Mouse (Mus musculus) ES-E14 (cell line): Measurements from ENCODE around the gene Gm884. TPM values are rescaled to one million over a fixed set of nuclear protein-coding genes. Genes with fewer than 3 reads are reported as not detected.
"Not testable (repeated sequence)": the region's sequence is repeated elsewhere in the genome, so short reads cannot be mapped to it uniquely, and the experiment has no call there.

ENCODE experiments used
- DNase-seq: peaks from one replicate; pipeline ENCODE4 v3.0.0-alpha.2; 2013; ENCODE audit warnings: low read depth, low spot score
- H3K27ac ChIP-seq: 2 replicates; pipeline ENCODE4 v1.5.1; 2012; ENCODE audit warnings: low read depth, mild to moderate bottlenecking, low read length, moderate library complexity, mixed read lengths; ENCODE audit not compliant: poor library complexity, insufficient read depth, severe bottlenecking
- H3K36me3 ChIP-seq: 2 replicates; pipeline ENCODE4 v1.6.1; 2012; ENCODE audit warnings: mild to moderate bottlenecking, low read length, moderate library complexity, mixed read lengths; ENCODE audit not compliant: control insufficient read depth, poor library complexity, insufficient read depth, severe bottlenecking
- H3K4me1 ChIP-seq, 2 experiments: fragments of 150-350 bp in 1 of 2; sonication (generic) in 1 of 2; 2 replicates each; pipeline ENCODE4 v1.6.1; 2012; ENCODE audit warnings: low read length in 2 of 2, mild to moderate bottlenecking in 1 of 2, mixed read lengths in 1 of 2; ENCODE audit not compliant: control insufficient read depth in 2 of 2, insufficient read depth in 2 of 2, poor library complexity in 1 of 2
- H3K4me3 ChIP-seq, 2 experiments: fragments of 150-350 bp in 1 of 2; sonication (generic) in 1 of 2; 2 replicates each; pipeline ENCODE4 v1.5.1; 2012; ENCODE audit warnings: low read length in 2 of 2, low read depth in 1 of 2, mild to moderate bottlenecking in 1 of 2, mixed read lengths in 1 of 2; ENCODE audit not compliant: insufficient read depth in 1 of 2, poor library complexity in 1 of 2, severe bottlenecking in 1 of 2
- H3K9ac ChIP-seq: 2 replicates; pipeline ENCODE4 v1.6.1; 2012; ENCODE audit warnings: low read depth, mild to moderate bottlenecking, low read length, mixed read lengths; ENCODE audit not compliant: poor library complexity, insufficient read depth, severe bottlenecking
- H3K9me3 ChIP-seq: fragments of 150-350 bp; sonication (generic); 2 replicates; pipeline ENCODE4 v1.6.1; 2012; ENCODE audit warnings: low read depth, mild to moderate bottlenecking, low read length; ENCODE audit not compliant: control insufficient read depth, insufficient read depth
- CHD2 ChIP-seq: IDR thresholded peaks from 2 replicates; pipeline ENCODE4 v1.6.1; 2014; ENCODE audit warnings: mild to moderate bottlenecking, low read depth, low read length, inconsistent platforms
- HCFC1 ChIP-seq: IDR thresholded peaks from 2 replicates; pipeline ENCODE4 v1.6.1; 2012; ENCODE audit warnings: low read length, inconsistent platforms, borderline replicate concordance; ENCODE audit not compliant: insufficient read depth
- MAFK ChIP-seq: IDR thresholded peaks from 2 replicates; pipeline ENCODE4 v1.6.1; 2014; ENCODE audit warnings: mild to moderate bottlenecking, low read depth, low read length, inconsistent platforms; ENCODE audit not compliant: insufficient read depth
- ZC3H11A ChIP-seq: IDR thresholded peaks from 2 replicates; pipeline ENCODE4 v1.6.1; 2012; ENCODE audit warnings: low read depth, mild to moderate bottlenecking, inconsistent platforms, low read length, borderline replicate concordance
- ZNF384 ChIP-seq: IDR thresholded peaks from 2 replicates; pipeline ENCODE4 v1.6.1; 2012; ENCODE audit warnings: low read depth, low read length, inconsistent platforms
- in situ Hi-C, 2 experiments: fragments of 600-800 bp; cut with MboI; formaldehyde crosslinking; loops; one replicate each; pipeline ENCODE4 v1.15.1; 2025; ENCODE audit warnings: low sequenced_read_pairs in 2 of 2, inconsistent platforms in 1 of 2; ENCODE audit not compliant: unreplicated experiment in 2 of 2
- total RNA-seq: library from RNA; depleted of rRNA; stranded (reverse); fragments of 300-350 nt; gene quantifications from 2 replicates; pipeline ENCODE4 v1.2.3, GENCODE M21; 2012; rRNA removed

Gm884 gene
- total RNA-seq, 1 experiment = 0.04 TPM

DNA sequence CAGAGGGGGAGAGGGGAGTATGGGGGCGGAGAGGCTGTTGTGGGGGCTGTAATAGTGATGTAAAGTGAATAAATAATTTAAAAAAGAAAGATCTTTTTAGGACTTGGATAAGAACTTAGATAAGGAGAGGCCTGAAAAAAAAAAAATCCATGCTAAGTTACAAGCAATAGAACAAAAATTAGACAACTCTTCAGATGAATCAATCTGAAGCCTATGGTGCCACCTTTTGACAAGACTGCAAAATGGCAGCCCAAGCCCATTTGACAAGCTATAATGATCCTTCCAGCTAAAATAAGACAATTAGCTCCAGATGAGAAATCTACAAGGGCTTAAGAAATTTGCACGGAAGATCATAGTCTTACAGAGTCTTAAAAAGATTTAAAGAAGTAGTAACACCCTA lies 64.9 kb downstream of the Gm884 start:
- in situ Hi-C loops = no loop called here
- DNase-seq = no peak
- H3K4me1 ChIP-seq = no peaks in the 10 kb centered on the region

DNA sequence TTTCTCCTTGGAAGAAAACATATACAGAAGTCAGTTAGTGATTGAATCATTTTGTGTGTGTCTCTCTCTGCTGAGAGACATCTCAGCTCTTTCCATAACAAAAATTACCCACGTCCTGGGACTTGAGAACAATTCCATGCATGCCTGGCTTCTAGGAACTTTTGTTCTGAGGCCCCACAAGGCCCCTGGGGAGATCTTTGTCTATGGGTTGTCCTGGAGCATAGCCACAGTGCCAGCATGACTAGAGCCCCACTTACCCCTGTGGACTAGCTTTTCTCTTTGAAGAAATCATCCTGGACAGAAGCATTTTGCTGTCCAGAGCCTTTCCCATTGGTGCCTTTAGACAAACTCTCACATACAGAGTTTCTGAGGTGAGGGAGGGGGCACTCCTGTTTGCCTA lies 86.0 kb downstream of the Gm884 start:
- H3K36me3 ChIP-seq, DNase-seq, H3K9ac ChIP-seq, in situ Hi-C loops, H3K27ac ChIP-seq, H3K9me3 ChIP-seq, H3K4me3 ChIP-seq, H3K4me1 ChIP-seq: not testable (repeated sequence)

More for the DNA sequence above, 64.9 kb downstream of the Gm884 start:
- no peak overlapping the region for H3K9ac ChIP-seq
- no peak for TF ChIP-seq ZNF384
- no peak for TF ChIP-seq CHD2
- TF ChIP-seq MAFK = no peak
- no peak for TF ChIP-seq ZC3H11A
- TF ChIP-seq HCFC1 = no peak
- no peak overlapping the region for H3K27ac ChIP-seq
- H3K9me3 ChIP-seq = no peaks in the 10 kb centered on the region
- H3K36me3 ChIP-seq = no peaks in the 10 kb centered on the region
- no peak overlapping the region for H3K4me3 ChIP-seq

DNA sequence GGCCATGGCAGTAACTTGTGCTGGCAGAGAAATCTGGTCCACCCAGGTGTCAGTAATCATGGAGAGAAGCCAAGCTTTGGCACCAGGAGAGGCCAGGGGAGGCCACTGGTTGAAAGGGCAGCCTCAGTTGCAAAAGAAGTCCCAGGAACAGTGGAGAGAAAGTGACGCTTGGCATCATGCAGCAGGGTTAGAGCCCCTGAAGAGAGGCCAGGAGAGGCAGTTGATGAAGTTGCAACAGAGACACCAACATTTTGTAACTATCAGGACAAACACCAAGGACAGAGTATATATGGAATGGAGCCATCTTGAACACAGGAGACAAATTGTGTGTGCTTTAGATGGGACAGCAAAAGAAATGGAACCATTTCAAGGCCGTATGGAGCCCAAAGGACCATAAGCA lies 108.8 kb downstream of the Gm884 start:
- no peak for TF ChIP-seq MAFK
- no peak for TF ChIP-seq ZNF384
- TF ChIP-seq ZC3H11A = no peak
- no peak for TF ChIP-seq CHD2
- no peak for TF ChIP-seq HCFC1
- no peak for DNase-seq
- no peaks in the 10 kb centered on the region for H3K4me1 ChIP-seq
- no peaks in the 10 kb centered on the region for H3K9me3 ChIP-seq
- no peak overlapping the region for H3K9ac ChIP-seq
- H3K36me3 ChIP-seq = no peaks in the 10 kb centered on the region
- in situ Hi-C loops = no loop called here
- no peak overlapping the region for H3K4me3 ChIP-seq
- no peak overlapping the region for H3K27ac ChIP-seq

DNA sequence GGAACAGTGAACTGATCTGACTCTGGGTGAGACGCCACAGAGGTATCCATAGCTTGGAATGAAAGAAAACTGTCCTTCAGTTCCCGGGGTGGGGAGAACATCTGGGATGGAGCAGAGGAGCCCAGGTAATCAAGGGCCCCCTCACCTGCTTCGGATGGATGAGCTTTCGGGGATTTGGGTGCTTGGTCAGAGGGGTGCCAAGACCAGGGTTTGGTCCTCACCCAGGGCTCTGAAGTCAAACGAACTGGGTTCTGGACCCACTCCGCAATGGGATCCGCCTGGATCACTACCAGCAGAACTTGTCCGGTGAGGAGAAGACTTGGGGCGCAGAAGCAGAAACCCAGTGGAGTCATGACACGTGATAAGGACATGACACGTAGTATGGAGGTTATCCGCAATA lies 116.4 kb downstream of the Gm884 start, which contains the start of gene Lrrc37a:
Lrrc37a (minus strand) TSS at position 101 of the 400 bp plus-strand sequence.
- 0 out of 4 replicates have a peak, but pooled peaks cover 0 to 3% of the 10 kb centered on the region in 2 experiments for H3K4me1 ChIP-seq
- no peaks in the 10 kb centered on the region for H3K36me3 ChIP-seq
- TF ChIP-seq ZNF384 (no peak), MAFK (no peak), ZC3H11A (no peak), HCFC1 (no peak), CHD2 (no peak)
- H3K9ac ChIP-seq = no peak within 1 kb of the TSS
- no peaks in the 10 kb centered on the region for H3K9me3 ChIP-seq
- DNase-seq = no peak
- H3K27ac ChIP-seq = no peak within 1 kb of the TSS; the same call in 1 of the 2 replicates
- H3K4me3 ChIP-seq = no peak within 1 kb of the TSS
- in situ Hi-C loops = no loop called here

Other genes with a start within 250 kb of the Gm884 start
- gene Plekhm1, start 208.5 kb downstream of the Gm884 start, total RNA-seq = 11.7 and 12.3 TPM in 2 replicates
- not detected in 2 replicates for gene Lrrc37a, start 116.5 kb downstream of the Gm884 start, total RNA-seq
- not detected in 2 replicates for gene Lyzl6, start 17.8 kb upstream of the Gm884 start, total RNA-seq
- gene Rprml, start 28.4 kb upstream of the Gm884 start, total RNA-seq = 0.49 and 0.63 TPM in 2 replicates
- 47.6 and 70.2 TPM in 2 replicates for gene Gosr2, start 76.8 kb upstream of the Gm884 start, total RNA-seq
- 0.09 and 0.11 TPM in 2 replicates for gene Wnt9b, start 128.7 kb upstream of the Gm884 start, total RNA-seq
- 6.0 and 7.5 TPM in 2 replicates for gene Wnt3, start 153.0 kb upstream of the Gm884 start, total RNA-seq